Mouse (Mus musculus) CD4-positive naive resting alpha-beta T cell, adult 57 days (primary cell): ENCODE data around the gene Gm5935. TPM values are rescaled to one million over a fixed set of nuclear protein-coding genes. Genes with fewer than 3 reads are reported as not detected.

Source experiments
- total RNA-seq: library from RNA; stranded (reverse); gene quantifications from one replicate; pipeline ENCODE4 v1.2.4, GENCODE M21; 2023

Gene Gm5935
- not detected for total RNA-seq

GRCm38 (mm10) chrX:24775064-24775463 lies at the start of gene Gm5935:
Gene Gm5935 (minus strand): TSS chrX:24775164.

Other genes starting within 250 kb of the Gm5935 start
- not detected for gene Gm4297, start 200.3 kb downstream of the Gm5935 start, total RNA-seq